Mouse (Mus musculus) CH12.LX (cell line): ENCODE measurements around the gene Glt1d1. TPM values are rescaled to one million over a fixed set of nuclear protein-coding genes. Genes with fewer than 3 reads are reported as not detected.

Source experiments
- DNase-seq: peaks from one replicate; pipeline ENCODE4 v3.0.0-alpha.2; 2013; ENCODE audit errors: extremely low read depth
- H3K27ac ChIP-seq: 2 replicates; pipeline ENCODE4 v1.5.1; 2012; ENCODE audit warnings: low read depth, mild to moderate bottlenecking, control low read depth, moderate library complexity; ENCODE audit not compliant: insufficient read depth
- H3K27me3 ChIP-seq: replicated peaks from 2 replicates; pipeline ENCODE3; 2012; ENCODE audit warnings: inconsistent platforms
- H3K36me3 ChIP-seq, 2 experiments: replicated peaks in 1 of 2; 2 replicates each; pipeline versions ENCODE3 to v1.6.1; 2012; ENCODE audit warnings: inconsistent platforms in 1 of 2, low read length in 1 of 2, mild to moderate bottlenecking in 1 of 2, mixed read lengths in 1 of 2, moderate library complexity in 1 of 2; ENCODE audit not compliant: control insufficient read depth in 1 of 2, insufficient read depth in 1 of 2
- H3K4me1 ChIP-seq, 2 experiments: 2 replicates each; pipeline ENCODE4 v1.6.1; 2012; ENCODE audit warnings: inconsistent platforms in 1 of 2, moderate library complexity in 1 of 2; ENCODE audit not compliant: insufficient read depth in 2 of 2, control insufficient read depth in 1 of 2
- H3K4me2 ChIP-seq: 2 replicates; pipeline ENCODE4 v1.6.1; 2012; ENCODE audit warnings: low read depth, mild to moderate bottlenecking, control low read depth; ENCODE audit not compliant: poor library complexity, insufficient read depth, severe bottlenecking
- H3K4me3 ChIP-seq, 3 experiments: fragments of 150-350 bp in 1 of 3; sonication (generic) in 1 of 3; replicated peaks in 1 of 3; 2 replicates each; pipeline versions ENCODE3 to v1.5.1; 2011 to 2012; ENCODE audit warnings: low read depth in 2 of 3, low read length in 2 of 3, mild to moderate bottlenecking in 2 of 3, moderate library complexity in 2 of 3, control low read depth in 1 of 3, improper control_type of control experiment in 1 of 3, inconsistent platforms in 1 of 3, mixed read lengths in 1 of 3; ENCODE audit not compliant: poor library complexity in 1 of 3
- H3K79me2 ChIP-seq: replicated peaks from 2 replicates; pipeline ENCODE4 v1.6.1; 2012; ENCODE audit warnings: mild to moderate bottlenecking, moderate library complexity; ENCODE audit not compliant: control insufficient read depth, poor library complexity, insufficient read depth, severe bottlenecking; ENCODE audit errors: extremely low read depth
- H3K9ac ChIP-seq: 2 replicates; pipeline ENCODE4 v1.6.1; 2012; ENCODE audit warnings: low read depth, mild to moderate bottlenecking, control low read depth, moderate library complexity; ENCODE audit not compliant: insufficient read depth
- H3K9me3 ChIP-seq: replicated peaks from 2 replicates; pipeline ENCODE3; 2012; ENCODE audit warnings: low read length, inconsistent platforms, mixed read lengths
- BHLHE40 ChIP-seq: IDR thresholded peaks from 2 replicates; pipeline ENCODE4 v1.6.1; 2011; ENCODE audit warnings: mild to moderate bottlenecking, low read depth, low read length, improper control_type of control experiment
- CHD1 ChIP-seq: IDR thresholded peaks from 2 replicates; pipeline ENCODE4 v1.6.1; 2012; ENCODE audit warnings: low read depth, low read length, improper control_type of control experiment, inconsistent platforms
- CTCF ChIP-seq, 2 experiments: IDR thresholded peaks in 1 of 2; conservative IDR thresholded peaks in 1 of 2; 2 replicates each; pipeline ENCODE4 v1.5.1; 2011 to 2012; ENCODE audit warnings: low read depth in 2 of 2, low read length in 2 of 2, improper control_type of control experiment in 1 of 2, inconsistent platforms in 1 of 2, mild to moderate bottlenecking in 1 of 2, moderate library complexity in 1 of 2
- ELF1 ChIP-seq: IDR thresholded peaks from 2 replicates; pipeline ENCODE4 v1.6.1; 2014; ENCODE audit warnings: low read depth, mild to moderate bottlenecking, inconsistent platforms, low read length, improper control_type of control experiment
- GABPA ChIP-seq: IDR thresholded peaks from 2 replicates; pipeline ENCODE4 v1.6.1; 2012; ENCODE audit warnings: low read depth, low read length, improper control_type of control experiment, inconsistent platforms; ENCODE audit not compliant: insufficient replicate concordance
- HCFC1 ChIP-seq: IDR thresholded peaks from 2 replicates; pipeline ENCODE4 v1.6.1; 2012; ENCODE audit warnings: low read depth, mild to moderate bottlenecking, inconsistent platforms, low read length, improper control_type of control experiment
- IRF4 ChIP-seq: IDR thresholded peaks from 2 replicates; pipeline ENCODE4 v1.6.1; 2014; ENCODE audit warnings: low read depth, mild to moderate bottlenecking, inconsistent platforms, low read length, improper control_type of control experiment
- JUND ChIP-seq: conservative IDR thresholded peaks from 2 replicates; pipeline ENCODE4 v1.6.1; 2011; ENCODE audit warnings: low read depth, low read length, improper control_type of control experiment
- KAT2A ChIP-seq: IDR thresholded peaks from 2 replicates; pipeline ENCODE4 v1.6.1; 2012; ENCODE audit warnings: low read length, improper control_type of control experiment, inconsistent platforms; ENCODE audit not compliant: insufficient replicate concordance
- MAX ChIP-seq: IDR thresholded peaks from 2 replicates; pipeline ENCODE4 v1.6.1; 2011; ENCODE audit warnings: low read length, improper control_type of control experiment
- MAZ ChIP-seq: IDR thresholded peaks from 2 replicates; pipeline ENCODE4 v1.6.1; 2012; ENCODE audit warnings: low read depth, mild to moderate bottlenecking, inconsistent platforms, low read length, improper control_type of control experiment, moderate library complexity
- MEF2A ChIP-seq: IDR thresholded peaks from 2 replicates; pipeline ENCODE4 v1.6.1; 2014; ENCODE audit warnings: low read depth, mild to moderate bottlenecking, inconsistent platforms, low read length, improper control_type of control experiment, borderline replicate concordance
- NELFE ChIP-seq: IDR thresholded peaks from 2 replicates; pipeline ENCODE4 v1.6.1; 2011; ENCODE audit warnings: low read depth, low read length, improper control_type of control experiment
- POLR2A ChIP-seq: IDR thresholded peaks from 2 replicates; pipeline ENCODE4 v1.6.1; 2011; ENCODE audit warnings: low read depth, mild to moderate bottlenecking, improper control_type of control experiment, low read length
- RCOR1 ChIP-seq: conservative IDR thresholded peaks from 2 replicates; pipeline ENCODE4 v1.6.1; 2012; ENCODE audit warnings: low read depth, mild to moderate bottlenecking, inconsistent platforms, low read length, improper control_type of control experiment
- USF2 ChIP-seq: conservative IDR thresholded peaks from 2 replicates; pipeline ENCODE4 v1.6.1; 2011; ENCODE audit warnings: low read depth, low read length, improper control_type of control experiment
- ZKSCAN1 ChIP-seq: IDR thresholded peaks from 2 replicates; pipeline ENCODE4 v1.6.1; 2012; ENCODE audit warnings: low read depth, inconsistent platforms, low read length, improper control_type of control experiment, borderline replicate concordance
- ZMIZ1 ChIP-seq: IDR thresholded peaks from 2 replicates; pipeline ENCODE4 v1.6.1; 2012; ENCODE audit warnings: low read depth, mild to moderate bottlenecking, inconsistent platforms, low read length, improper control_type of control experiment
- ZNF384 ChIP-seq: IDR thresholded peaks from 2 replicates; pipeline ENCODE4 v1.6.1; 2012; ENCODE audit warnings: low read depth, low read length, improper control_type of control experiment, inconsistent platforms
- dilution Hi-C: fragments of 300-500 bp; cut with MboI; formaldehyde crosslinking; loops from 2 replicates; pipeline ENCODE4 v1.14.3; 2020; ENCODE audit warnings: low sequenced_read_pairs; ENCODE audit not compliant: extremely low pct_unique_long_range_greater_than_20kb, extremely low pct_ligation_motif_present
- in situ Hi-C: fragments of 300-500 bp; cut with MboI; formaldehyde crosslinking; loops from 3 replicates; pipeline ENCODE4 v1.14.3; 2019; ENCODE audit warnings: low sequenced_read_pairs, low pct_ligation_motif_present, low pct_unique_long_range_greater_than_20kb, mixed read lengths
- polyA plus RNA-seq: library from polyadenylated mRNA; unstranded; fragments of >175 nt; gene quantifications from 2 replicates; pipeline ENCODE4 v1.2.1, GENCODE M21; 2012; ENCODE audit warnings: low read depth; ENCODE audit not compliant: insufficient read length
- total RNA-seq, 2 experiments: library from RNA; depleted of rRNA; stranded (reverse); fragments of 300-350 nt in 1 of 2; fragments of >200 nt in 1 of 2; gene quantifications; 2 replicates each; pipeline ENCODE4 v1.2.3; 2012 to 2014

Gene Glt1d1
- total and polyA plus RNA-seq, 3 experiments = 0.21 to 0.25 TPM; not detected in 1

- Histone ChIP-seq H3K9ac (no peak overlapping the region), H3K4me1 (no peaks in the 10 kb centered on the region), H3K27me3 (no peaks in the 10 kb centered on the region), H3K79me2 (no peaks in the 10 kb centered on the region), H3K4me3 (no peak overlapping the region), H3K9me3 (peaks cover 75% of the 10 kb centered on the region), H3K36me3 (no peaks in the 10 kb centered on the region), H3K27ac (no peak overlapping the region), H3K4me2 (no peak overlapping the region)
- TF ChIP-seq RCOR1 = no peak
- TF ChIP-seq IRF4 = no peak
- no peak for TF ChIP-seq MEF2A
- TF ChIP-seq POLR2A = no peak
- no peak for TF ChIP-seq CHD1
- TF ChIP-seq GABPA = no peak
- no peak for TF ChIP-seq MAX
- TF ChIP-seq ELF1 = no peak
- dilution Hi-C loops = no loop called here
- in situ Hi-C loops = no loop called here
- no peak for DNase-seq
Measured at GRCm38 (mm10) chr5:127703609-127704180, 71.6 kb downstream of the Glt1d1 start.

GRCm38 (mm10) chr5:127705225-127705624 is 73.2 kb downstream of the Glt1d1 start:
- Histone ChIP-seq H3K79me2 (no peaks in the 10 kb centered on the region), H3K27me3 (no peaks in the 10 kb centered on the region), H3K9ac (no peak overlapping the region), H3K4me1 (no peaks in the 10 kb centered on the region), H3K9me3 (peaks cover 75% of the 10 kb centered on the region), H3K36me3 (no peaks in the 10 kb centered on the region), H3K27ac (no peak overlapping the region), H3K4me2 (no peak overlapping the region), H3K4me3 (no peak overlapping the region)
- DNase-seq = no peak
- no peak for TF ChIP-seq MAZ
- TF ChIP-seq POLR2A = no peak
- no peak for TF ChIP-seq ZNF384
- no peak for TF ChIP-seq HCFC1
- TF ChIP-seq ZMIZ1 = no peak
- TF ChIP-seq BHLHE40 = no peak
- in situ Hi-C loops = no loop called here
- dilution Hi-C loops = no loop called here

DNA sequence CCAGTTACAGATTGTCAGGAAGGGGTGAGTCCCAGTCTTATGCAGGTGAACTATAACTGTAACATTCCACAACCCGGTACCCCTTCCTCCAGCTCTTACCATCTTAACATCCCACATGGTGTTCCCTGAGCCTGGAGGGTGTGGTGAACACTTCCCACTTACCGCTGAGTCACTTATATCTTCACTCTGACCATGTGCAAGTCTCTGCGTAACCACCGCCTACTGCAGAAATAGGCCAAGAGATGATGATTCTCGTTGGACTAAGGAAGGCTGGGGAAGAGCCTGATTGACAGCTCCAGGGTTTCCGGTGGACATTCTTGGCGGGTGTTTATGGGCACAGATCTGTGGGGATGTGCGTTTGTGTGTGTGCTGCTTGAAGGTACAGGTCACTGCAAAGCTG is 73.9 kb downstream of the Glt1d1 start:
- TF ChIP-seq CTCF (conservative IDR thresholded peaks at IDR 0.05 in 1 of 2, IDR thresholded peaks at IDR 0.05 in 1 of 2; ENCODE audit: low read depth in 2 of 2, low read length in 2 of 2) (no peak), NELFE (no peak), JUND (no peak), USF2 (no peak), ZNF384 (no peak), MAZ (no peak), HCFC1 (no peak), ZKSCAN1 (no peak), KAT2A (no peak)
- Histone ChIP-seq H3K79me2 (no peaks in the 10 kb centered on the region), H3K9me3 (peaks cover 79% of the 10 kb centered on the region)

More for the DNA sequence above, 73.9 kb downstream of the Glt1d1 start:
- Histone ChIP-seq H3K4me1 (no peaks in the 10 kb centered on the region), H3K4me2 (no peak overlapping the region), H3K4me3 (no peak overlapping the region), H3K36me3 (no peaks in the 10 kb centered on the region), H3K9ac (no peak overlapping the region), H3K27ac (no peak overlapping the region), H3K27me3 (no peaks in the 10 kb centered on the region)
- dilution Hi-C loops (no loop called here), in situ Hi-C loops (no loop called here)
- DNase-seq = no peak
